Mouse (Mus musculus) heart, postnatal 0 days (tissue): ENCODE data around the gene Gm6793.

ENCODE experiments used
- CTCF ChIP-seq: IDR thresholded peaks from 2 replicates; pipeline ENCODE4 v1.5.1; 2016; ENCODE audit warnings: antibody characterized with exemption, control low read depth, low read depth
- EP300 ChIP-seq: IDR thresholded peaks from 2 replicates; pipeline ENCODE4 v1.6.1; 2016; ENCODE audit warnings: antibody characterized with exemption, low read depth

- TF ChIP-seq CTCF (no peak), EP300 (no peak)
Observed at GRCm38 (mm10) chr8:112033071-112033470, 18.2 kb upstream of the Gm6793 start.
